Mouse (Mus musculus): ENCODE measurements around the gene Mta1.

Mta1 gene

DNA sequence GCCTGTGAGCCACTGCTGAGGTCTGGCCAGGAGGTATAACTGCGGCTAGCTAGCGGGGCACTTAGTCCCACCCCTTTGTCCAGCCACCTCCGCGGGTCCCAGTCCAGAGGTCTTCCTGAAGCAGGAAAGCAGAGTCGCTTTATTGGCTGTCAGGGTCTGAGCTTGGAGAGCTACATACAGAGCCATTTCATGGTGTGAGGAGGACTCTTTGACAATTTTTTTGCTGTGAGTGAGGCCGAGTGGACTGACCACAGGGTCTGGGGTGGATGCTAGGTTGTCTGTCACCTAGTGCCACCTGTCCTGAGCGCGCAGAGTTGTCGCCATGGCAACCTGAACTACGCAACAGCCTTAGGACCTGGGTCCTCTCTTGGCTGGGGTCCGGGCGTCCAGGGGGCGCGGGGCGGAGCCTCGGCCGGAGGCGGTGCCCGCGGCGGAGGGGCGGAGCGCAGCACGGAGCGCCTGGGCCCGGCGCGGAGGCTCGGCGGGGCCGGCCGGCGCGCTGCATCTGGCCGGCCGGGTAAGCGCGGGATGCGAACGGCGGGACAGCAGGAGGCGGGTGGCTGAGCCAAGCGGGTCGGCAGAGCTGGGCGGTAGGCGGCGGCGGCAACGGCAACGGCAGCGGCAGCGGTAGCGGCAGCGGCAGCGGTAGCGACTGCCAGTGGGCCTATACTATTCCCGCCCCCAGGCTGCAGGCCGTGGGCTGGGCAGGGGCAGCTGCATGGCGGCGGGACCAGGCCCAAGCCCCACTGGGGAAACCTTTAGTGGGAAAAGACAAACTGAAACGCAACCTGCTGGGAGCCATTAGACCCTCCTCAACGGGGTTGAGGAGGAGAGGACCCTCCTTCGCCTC lies 87.6 kb downstream of the Mta1 start, which contains the start of gene Tmem121:
Gene Tmem121 (plus strand): TSS at position 489 of the 850 bp plus-strand sequence.
- no peak for DNase-seq (ENCODE audit: low read depth, low spot score)

GRCm38 (mm10) chr12:113186326-113187010 lies 88.4 kb downstream of the Mta1 start:
- DNase-seq (ENCODE audit: low read depth, low spot score) = no peak
